Comparison of ENCODE assay signal across 15 mouse cellular contexts in genomic region chr6:47559287-47559686, GRCm38 (mm10).
"Had no signal": no experiment of that assay in that cellular context is flagged by ENCODE, and none has a peak within 500 bp of the region (broad histone marks: within the 10 kb centered on the region; RNA-seq: fewer than 3 reads in every experiment).

No protein-coding gene starts in this region.

- H3K27ac ChIP-seq: left cerebral cortex, adult 2 months; limb, embryonic 10.5 days; liver, embryonic 15.5 days; midbrain, embryonic 10.5 days; neural tube, embryonic 15.5 days; stomach, postnatal 0 days had no signal

- H3K9me3 ChIP-seq: limb, embryonic 10.5 days; liver, embryonic 15.5 days; midbrain, embryonic 10.5 days; neural tube, embryonic 15.5 days had no signal

- H3K9ac ChIP-seq: liver, embryonic 15.5 days; neural tube, embryonic 15.5 days had no signal

- H3K27me3 ChIP-seq: liver, embryonic 15.5 days; neural tube, embryonic 15.5 days had no signal

- H3K4me1 ChIP-seq: limb, embryonic 10.5 days; midbrain, embryonic 10.5 days; neural tube, embryonic 15.5 days had no signal

- DNase-seq: lung, adult 2 months; lung, postnatal 36 days; midbrain, embryonic 14.5 days; right cerebral cortex, adult 18-20 months; right cerebral cortex, postnatal 25 days; thymus, postnatal 4 days had no signal

- H3K4me3 ChIP-seq: left cerebral cortex, adult 2 months; limb, embryonic 10.5 days; liver, embryonic 15.5 days; midbrain, embryonic 10.5 days; myocyte; neural tube, embryonic 15.5 days had no signal

- ATAC-seq: lung, postnatal 0 days had no signal

- H3K4me2 ChIP-seq: liver, embryonic 11.5 days; liver, embryonic 15.5 days; neural tube, embryonic 15.5 days had no signal
